Mouse (Mus musculus) MEL (cell line): ENCODE data around the gene Slc30a3. TPM values are rescaled to one million over a fixed set of nuclear protein-coding genes. Genes with fewer than 3 reads are reported as not detected.

ENCODE experiments used
- DNase-seq: peaks from one replicate; pipeline ENCODE4 v3.0.0; 2011; ENCODE audit warnings: low read depth, low spot score
- H3K27ac ChIP-seq: 2 replicates; pipeline ENCODE4 v1.5.1; 2012; ENCODE audit warnings: low read depth, mild to moderate bottlenecking, control low read depth, low read length, moderate library complexity; ENCODE audit not compliant: control insufficient read depth
- H3K27me3 ChIP-seq, 2 experiments: fragments of 150-350 bp in 1 of 2; sonication (generic) in 1 of 2; 2 replicates each; pipeline ENCODE4 v1.6.1; 2012; ENCODE audit warnings: low read length in 2 of 2, mild to moderate bottlenecking in 2 of 2, improper control_type of control experiment in 1 of 2, moderate library complexity in 1 of 2; ENCODE audit not compliant: insufficient read depth in 2 of 2, control insufficient read depth in 1 of 2
- H3K36me3 ChIP-seq, 2 experiments: 2 replicates each; pipeline ENCODE4 v1.6.1; 2012 to 2014; ENCODE audit warnings: low read length in 2 of 2, improper control_type of control experiment in 1 of 2, inconsistent platforms in 1 of 2, mild to moderate bottlenecking in 1 of 2; ENCODE audit not compliant: insufficient read depth in 2 of 2, control insufficient read depth in 1 of 2
- H3K4me1 ChIP-seq, 2 experiments: fragments of 150-350 bp in 1 of 2; sonication (generic) in 1 of 2; 2 replicates each; pipeline ENCODE4 v1.6.1; 2012; ENCODE audit warnings: low read length in 2 of 2, improper control_type of control experiment in 1 of 2, mild to moderate bottlenecking in 1 of 2; ENCODE audit not compliant: insufficient read depth in 2 of 2, control insufficient read depth in 1 of 2
- H3K4me3 ChIP-seq, 2 experiments: fragments of 150-350 bp in 1 of 2; sonication (generic) in 1 of 2; 2 replicates each; pipeline ENCODE4 v1.5.1; 2012; ENCODE audit warnings: low read depth in 2 of 2, low read length in 2 of 2, mild to moderate bottlenecking in 2 of 2, moderate library complexity in 2 of 2, control low read depth in 1 of 2, improper control_type of control experiment in 1 of 2; ENCODE audit not compliant: control insufficient read depth in 1 of 2, insufficient read depth in 1 of 2
- H3K79me2 ChIP-seq: 2 replicates; pipeline ENCODE4 v1.6.1; 2012; ENCODE audit warnings: mild to moderate bottlenecking, low read length, moderate library complexity; ENCODE audit not compliant: control insufficient read depth, poor library complexity, insufficient read depth
- H3K9ac ChIP-seq: 2 replicates; pipeline ENCODE4 v1.6.1; 2012; ENCODE audit warnings: low read depth, mild to moderate bottlenecking, control low read depth, low read length, moderate library complexity; ENCODE audit not compliant: control insufficient read depth, poor library complexity, severe bottlenecking
- H3K9me3 ChIP-seq: fragments of 150-350 bp; sonication (generic); replicated peaks from 2 replicates; pipeline ENCODE4 v1.6.1; 2012; ENCODE audit warnings: mild to moderate bottlenecking, low read length, improper control_type of control experiment, moderate library complexity; ENCODE audit not compliant: insufficient read depth
- BHLHE40 ChIP-seq: IDR thresholded peaks from 2 replicates; pipeline ENCODE4 v1.6.1; 2012; ENCODE audit warnings: low read depth, mild to moderate bottlenecking, inconsistent platforms, low read length, improper control_type of control experiment, borderline replicate concordance
- CHD1 ChIP-seq: IDR thresholded peaks from 2 replicates; pipeline ENCODE4 v1.6.1; 2012; ENCODE audit warnings: low read depth, mild to moderate bottlenecking, inconsistent platforms, low read length, improper control_type of control experiment
- CHD2 ChIP-seq: IDR thresholded peaks from 2 replicates; pipeline ENCODE4 v1.6.1; 2011; ENCODE audit warnings: low read length, improper control_type of control experiment
- CTCF ChIP-seq, 3 experiments: IDR thresholded peaks in 2 of 3; conservative IDR thresholded peaks in 1 of 3; 2 replicates each; pipeline ENCODE4 v1.5.1; 2011 to 2012; ENCODE audit warnings: low read length in 3 of 3, low read depth in 2 of 3, mild to moderate bottlenecking in 2 of 3, improper control_type of control experiment in 1 of 3, inconsistent platforms in 1 of 3, mixed read lengths in 1 of 3, moderate library complexity in 1 of 3; ENCODE audit not compliant: control insufficient read depth in 1 of 3, insufficient read depth in 1 of 3, poor library complexity in 1 of 3, severe bottlenecking in 1 of 3
- ELF1 ChIP-seq: IDR thresholded peaks from 2 replicates; pipeline ENCODE4 v1.6.1; 2014; ENCODE audit warnings: low read depth, mild to moderate bottlenecking, inconsistent platforms, low read length, improper control_type of control experiment, moderate library complexity
- EP300 ChIP-seq, 2 experiments: IDR thresholded peaks; 2 replicates each; pipeline ENCODE4 v1.6.1; 2011; ENCODE audit warnings: improper control_type of control experiment in 2 of 2, low read length in 2 of 2, low read depth in 1 of 2, mild to moderate bottlenecking in 1 of 2
- GABPA ChIP-seq: IDR thresholded peaks from 2 replicates; pipeline ENCODE4 v1.6.1; 2012; ENCODE audit warnings: low read depth, mild to moderate bottlenecking, inconsistent platforms, low read length, improper control_type of control experiment, moderate library complexity
- GATA1 ChIP-seq: IDR thresholded peaks from 2 replicates; pipeline ENCODE4 v1.6.1; 2011; ENCODE audit warnings: low read depth, low read length, improper control_type of control experiment
- HCFC1 ChIP-seq: IDR thresholded peaks from 2 replicates; pipeline ENCODE4 v1.6.1; 2012; ENCODE audit warnings: low read depth, mild to moderate bottlenecking, inconsistent platforms, low read length, improper control_type of control experiment, moderate library complexity
- JUND ChIP-seq: IDR thresholded peaks from 2 replicates; pipeline ENCODE4 v1.6.1; 2011; ENCODE audit warnings: low read depth, mild to moderate bottlenecking, improper control_type of control experiment, low read length
- KAT2A ChIP-seq: conservative IDR thresholded peaks from 2 replicates; pipeline ENCODE4 v1.6.1; 2012; ENCODE audit warnings: low read depth, low read length, improper control_type of control experiment, inconsistent platforms
- MAZ ChIP-seq: IDR thresholded peaks from 2 replicates; pipeline ENCODE4 v1.6.1; 2012; ENCODE audit warnings: low read depth, mild to moderate bottlenecking, inconsistent platforms, low read length, improper control_type of control experiment
- MXI1 ChIP-seq: IDR thresholded peaks from 2 replicates; pipeline ENCODE4 v1.6.1; 2011; ENCODE audit warnings: mild to moderate bottlenecking, low read depth, low read length, improper control_type of control experiment
- MYB ChIP-seq: IDR thresholded peaks from 2 replicates; pipeline ENCODE4 v1.6.1; 2011; ENCODE audit warnings: mild to moderate bottlenecking, low read depth, low read length, improper control_type of control experiment
- MYC ChIP-seq: IDR thresholded peaks from 2 replicates; pipeline ENCODE4 v1.6.1; 2011; ENCODE audit warnings: low read depth, mild to moderate bottlenecking, low read length, improper control_type of control experiment, moderate library complexity
- NRF1 ChIP-seq: IDR thresholded peaks from 2 replicates; pipeline ENCODE4 v1.6.1; 2014; ENCODE audit warnings: low read depth, mild to moderate bottlenecking, inconsistent platforms, low read length, improper control_type of control experiment, moderate library complexity; ENCODE audit not compliant: poor library complexity, insufficient read depth, severe bottlenecking
- POLR2A ChIP-seq, 2 experiments: IDR thresholded peaks; 2 replicates each; pipeline ENCODE4 v1.6.1; 2011 to 2012; ENCODE audit warnings: low read length in 2 of 2, mild to moderate bottlenecking in 2 of 2, control low read depth in 1 of 2, improper control_type of control experiment in 1 of 2, low read depth in 1 of 2, moderate library complexity in 1 of 2; ENCODE audit not compliant: control insufficient read depth in 1 of 2, insufficient read depth in 1 of 2, poor library complexity in 1 of 2
- POLR2AphosphoS5 ChIP-seq: IDR thresholded peaks from 2 replicates; pipeline ENCODE4 v1.6.1; 2012; ENCODE audit warnings: low read depth, borderline replicate concordance, mild to moderate bottlenecking, inconsistent platforms, low read length, moderate library complexity, mixed read lengths
- RCOR1 ChIP-seq: IDR thresholded peaks from 2 replicates; pipeline ENCODE4 v1.6.1; 2012; ENCODE audit warnings: low read depth, mild to moderate bottlenecking, inconsistent platforms, low read length, improper control_type of control experiment
- SIN3A ChIP-seq: IDR thresholded peaks from 2 replicates; pipeline ENCODE4 v1.6.1; 2012; ENCODE audit warnings: low read length, improper control_type of control experiment, inconsistent platforms
- SMC3 ChIP-seq: IDR thresholded peaks from 2 replicates; pipeline ENCODE4 v1.6.1; 2011; ENCODE audit warnings: low read depth, low read length, improper control_type of control experiment
- TBP ChIP-seq: IDR thresholded peaks from 2 replicates; pipeline ENCODE4 v1.8.0; 2011; ENCODE audit warnings: low read depth, low read length, improper control_type of control experiment
- TCF12 ChIP-seq: IDR thresholded peaks from 2 replicates; pipeline ENCODE4 v1.6.1; 2014; ENCODE audit warnings: low read depth, mild to moderate bottlenecking, inconsistent platforms, low read length, improper control_type of control experiment, moderate library complexity
- UBTF ChIP-seq: IDR thresholded peaks from 2 replicates; pipeline ENCODE4 v1.6.1; 2012; ENCODE audit warnings: low read depth, mild to moderate bottlenecking, inconsistent platforms, low read length, improper control_type of control experiment, moderate library complexity, borderline replicate concordance; ENCODE audit not compliant: insufficient read depth
- USF1 ChIP-seq: IDR thresholded peaks from 2 replicates; pipeline ENCODE4 v1.6.1; 2014; ENCODE audit warnings: low read depth, mild to moderate bottlenecking, inconsistent platforms, low read length, improper control_type of control experiment, moderate library complexity
- ZC3H11A ChIP-seq: IDR thresholded peaks from 2 replicates; pipeline ENCODE4 v1.6.1; 2012; ENCODE audit warnings: low read depth, mild to moderate bottlenecking, inconsistent platforms, low read length, improper control_type of control experiment
- ZKSCAN1 ChIP-seq: IDR thresholded peaks from 2 replicates; pipeline ENCODE4 v1.6.1; 2012; ENCODE audit warnings: low read depth, mild to moderate bottlenecking, inconsistent platforms, low read length, improper control_type of control experiment, moderate library complexity
- ZMIZ1 ChIP-seq: IDR thresholded peaks from 2 replicates; pipeline ENCODE4 v1.6.1; 2012; ENCODE audit warnings: low read depth, mild to moderate bottlenecking, inconsistent platforms, low read length, improper control_type of control experiment, moderate library complexity
- ZNF384 ChIP-seq: IDR thresholded peaks from 2 replicates; pipeline ENCODE4 v1.6.1; 2012; ENCODE audit warnings: low read depth, mild to moderate bottlenecking, inconsistent platforms, low read length, improper control_type of control experiment
- polyA plus RNA-seq, 2 experiments: library from polyadenylated mRNA; stranded (reverse) in 1 of 2; unstranded in 1 of 2; fragments of >175 nt in 1 of 2; fragments of >200 nt in 1 of 2; gene quantifications; 2 replicates each; pipeline versions ENCODE4 v1.2.1 to v1.2.4; 2012; ENCODE audit warnings: low replicate concordance in 2 of 2, low read depth in 1 of 2; ENCODE audit not compliant: insufficient read length in 2 of 2, insufficient read depth in 1 of 2, missing spikeins in 1 of 2
- total RNA-seq: library from RNA; depleted of rRNA; stranded (reverse); fragments of 300-350 nt; gene quantifications from 2 replicates; pipeline ENCODE4 v1.2.3, GENCODE M21; 2012

The Slc30a3 gene
- total and polyA plus RNA-seq, 3 experiments: not detected

GRCm38 (mm10) chr5:31048763-31049641, 59.0 kb downstream of the Slc30a3 start, which contains the start of gene Slc5a6:
TSS of gene Slc5a6 (minus strand) at chr5:31048924.
- no peaks in the 10 kb centered on the region for H3K9me3 ChIP-seq
- TF ChIP-seq MYC (peak; percentile 86), POLR2A (IDR thresholded peaks at IDR 0.05; ENCODE audit: control insufficient read depth in 1 of 2, insufficient read depth in 1 of 2, low read depth in 1 of 2, low read length in 2 of 2, poor library complexity in 1 of 2) (no peak), POLR2AphosphoS5 (no peak), MXI1 (peak; percentile 71), BHLHE40 (no peak), CTCF (IDR thresholded peaks at IDR 0.05 in 2 of 3, conservative IDR thresholded peaks at IDR 0.05 in 1 of 3; ENCODE audit: control insufficient read depth in 1 of 3, insufficient read depth in 1 of 3, low read depth in 2 of 3, low read length in 3 of 3, poor library complexity in 1 of 3, severe bottlenecking in 1 of 3) (peak; percentile 46 to 70 (median 62)), SIN3A (no peak; the same call in none of the 2 replicates), SMC3 (0 out of 2 replicates have a peak, but pooled peaks have one; percentile 13), CHD1 (peak; percentile 71; the same call in 1 of the 2 replicates), NRF1 (no peak), MAZ (0 out of 2 replicates have a peak, but pooled peaks have one; percentile 28), TBP (no peak; the same call in 1 of the 2 replicates), ZMIZ1 (no peak), CHD2 (no peak; the same call in 1 of the 2 replicates), ZNF384 (peak; percentile 90), KAT2A (no peak), RCOR1 (no peak), JUND (no peak), TCF12 (no peak), ELF1 (no peak), EP300 (IDR thresholded peaks at IDR 0.05; ENCODE audit: low read depth in 1 of 2, low read length in 2 of 2) (no peak), GABPA (no peak), MYB (no peak), UBTF (peak; percentile 83; the same call in 1 of the 2 replicates), ZKSCAN1 (no peak), HCFC1 (peak; percentile 68), ZC3H11A (no peak), USF1 (no peak), GATA1 (peak; percentile 74; the same call in 1 of the 2 replicates)
- no peaks in the 10 kb centered on the region for H3K27me3 ChIP-seq
- peak within 1 kb of the TSS; percentile 74 to 95 for H3K4me3 ChIP-seq
- peaks cover 5 to 17% of the 10 kb centered on the region in 2 experiments for H3K4me1 ChIP-seq
- H3K36me3 ChIP-seq: peaks cover 0 to 18% of the 10 kb centered on the region in 2 experiments; a peak in 2 of 4 replicates
- H3K79me2 ChIP-seq: peaks cover 6% of the 10 kb centered on the region
- peak within 1 kb of the TSS; percentile 96 for H3K9ac ChIP-seq
- peak within 1 kb of the TSS; percentile 90 for H3K27ac ChIP-seq
- DNase-seq: peak; percentile 90
